Mouse (Mus musculus) bone marrow, adult 2 months (tissue): ENCODE data around the gene Foxn3.

Experiments used
- CTCF ChIP-seq: fragments of 200-500 bp; IDR thresholded peaks from 2 replicates; pipeline ENCODE4 v1.5.1; 2011; ENCODE audit warnings: low read length, control low read depth; ENCODE audit not compliant: control insufficient read depth, insufficient read depth
- POLR2A ChIP-seq: fragments of 200-500 bp; IDR thresholded peaks from 2 replicates; pipeline ENCODE4 v1.6.1; 2011; ENCODE audit warnings: low read depth, mild to moderate bottlenecking, control low read depth, low read length, borderline replicate concordance; ENCODE audit not compliant: control insufficient read depth

DNA sequence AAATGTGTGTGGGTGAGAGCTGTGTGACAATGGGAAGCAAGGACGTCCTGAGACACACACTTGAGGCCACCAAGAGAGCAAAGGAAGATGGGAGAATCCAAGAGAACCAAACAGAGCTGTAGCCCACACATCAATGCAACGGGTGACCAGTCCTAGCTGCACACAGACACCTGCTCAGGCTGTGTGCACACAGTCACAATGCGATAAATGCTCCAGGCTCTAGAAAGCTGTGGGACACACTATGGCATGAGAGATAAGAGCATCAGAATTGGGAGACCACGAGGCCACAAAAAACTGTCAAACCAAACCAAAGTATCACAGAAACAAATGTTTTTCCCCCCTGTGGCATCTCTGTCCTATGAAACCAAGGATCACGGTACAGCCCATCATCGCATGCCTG is 319.1 kb downstream of the Foxn3 start:
- TF ChIP-seq CTCF (no peak), POLR2A (no peak)
